Mouse (Mus musculus) ES-Bruce4 (cell line): ENCODE results near the gene Rai14. TPM values are rescaled to one million over a fixed set of nuclear protein-coding genes. Genes with fewer than 3 reads are reported as not detected.

Experiments
- H3K27ac ChIP-seq: 2 replicates; pipeline ENCODE4 v1.5.1; 2012; ENCODE audit warnings: low read length, inconsistent platforms; ENCODE audit not compliant: insufficient read depth
- H3K27me3 ChIP-seq: 2 replicates; pipeline ENCODE4 v1.6.1; 2012; ENCODE audit warnings: mild to moderate bottlenecking, low read length, inconsistent platforms; ENCODE audit not compliant: control insufficient read depth, poor library complexity, insufficient read depth, severe bottlenecking
- H3K36me3 ChIP-seq: 2 replicates; pipeline ENCODE4 v1.6.1; 2012; ENCODE audit warnings: inconsistent platforms, mild to moderate bottlenecking, low read length, moderate library complexity; ENCODE audit not compliant: control insufficient read depth, poor library complexity, insufficient read depth, severe bottlenecking
- H3K4me1 ChIP-seq: one replicate; pipeline ENCODE4 v1.8.1; 2011; ENCODE audit warnings: low read length; ENCODE audit not compliant: control insufficient read depth, insufficient read depth
- H3K4me3 ChIP-seq: 2 replicates; pipeline ENCODE4 v1.5.1; 2011; ENCODE audit warnings: low read depth, mild to moderate bottlenecking, low read length
- H3K9ac ChIP-seq: 2 replicates; pipeline ENCODE4 v1.6.1; 2012; ENCODE audit warnings: low read depth, mild to moderate bottlenecking, inconsistent platforms; ENCODE audit not compliant: poor library complexity, severe bottlenecking
- H3K9me3 ChIP-seq: replicated peaks from 2 replicates; pipeline ENCODE4 v1.6.1; 2012; ENCODE audit warnings: mild to moderate bottlenecking, low read length, inconsistent platforms; ENCODE audit not compliant: control insufficient read depth, poor library complexity, insufficient read depth, severe bottlenecking
- CTCF ChIP-seq: IDR thresholded peaks from one replicate; pipeline ENCODE4 v1.8.1; 2011; ENCODE audit warnings: low read depth, low read length
- EP300 ChIP-seq: IDR thresholded peaks from 2 replicates; pipeline ENCODE4 v1.6.1; 2011; ENCODE audit warnings: low read depth, low read length; ENCODE audit not compliant: insufficient read depth
- POLR2A ChIP-seq: IDR thresholded peaks from one replicate; pipeline ENCODE4 v1.8.1; 2011; ENCODE audit warnings: low read length; ENCODE audit not compliant: insufficient read depth
- polyA plus RNA-seq: library from polyadenylated mRNA; stranded (reverse); fragments of >200 nt; gene quantifications from 2 replicates; pipeline ENCODE4 v1.2.4, GENCODE M21; 2011; ENCODE audit warnings: low read depth; ENCODE audit not compliant: missing spikeins, insufficient read depth, insufficient read length

Rai14 gene
- polyA plus RNA-seq, 1 experiment, result 80.9 TPM

GRCm38 (mm10) chr15:10608508-10609098, 105.8 kb downstream of the Rai14 start:
- no peaks in the 10 kb centered on the region for H3K27me3 ChIP-seq
- no peak for TF ChIP-seq EP300
- no peak for TF ChIP-seq POLR2A
- no peak for TF ChIP-seq CTCF
- H3K27ac ChIP-seq, result no peak overlapping the region
- no peak overlapping the region for H3K9ac ChIP-seq
- H3K36me3 ChIP-seq, result 0 out of 2 replicates have a peak, but pooled peaks cover 4% of the 10 kb centered on the region
- H3K4me1 ChIP-seq, result no peaks in the 10 kb centered on the region
- no peaks in the 10 kb centered on the region for H3K9me3 ChIP-seq
- no peak overlapping the region for H3K4me3 ChIP-seq

GRCm38 (mm10) chr15:10599413-10599812, 115.0 kb downstream of the Rai14 start:
- Histone ChIP-seq H3K9me3 (no peaks in the 10 kb centered on the region), H3K9ac (no peak overlapping the region), H3K27me3 (no peaks in the 10 kb centered on the region), H3K4me1 (peaks cover 4% of the 10 kb centered on the region), H3K36me3 (peaks cover 7% of the 10 kb centered on the region; the same call in 1 of the 2 replicates), H3K4me3 (no peak overlapping the region), H3K27ac (no peak overlapping the region)
- TF ChIP-seq POLR2A, result no peak
- TF ChIP-seq CTCF, result no peak
- TF ChIP-seq EP300, result no peak

DNA sequence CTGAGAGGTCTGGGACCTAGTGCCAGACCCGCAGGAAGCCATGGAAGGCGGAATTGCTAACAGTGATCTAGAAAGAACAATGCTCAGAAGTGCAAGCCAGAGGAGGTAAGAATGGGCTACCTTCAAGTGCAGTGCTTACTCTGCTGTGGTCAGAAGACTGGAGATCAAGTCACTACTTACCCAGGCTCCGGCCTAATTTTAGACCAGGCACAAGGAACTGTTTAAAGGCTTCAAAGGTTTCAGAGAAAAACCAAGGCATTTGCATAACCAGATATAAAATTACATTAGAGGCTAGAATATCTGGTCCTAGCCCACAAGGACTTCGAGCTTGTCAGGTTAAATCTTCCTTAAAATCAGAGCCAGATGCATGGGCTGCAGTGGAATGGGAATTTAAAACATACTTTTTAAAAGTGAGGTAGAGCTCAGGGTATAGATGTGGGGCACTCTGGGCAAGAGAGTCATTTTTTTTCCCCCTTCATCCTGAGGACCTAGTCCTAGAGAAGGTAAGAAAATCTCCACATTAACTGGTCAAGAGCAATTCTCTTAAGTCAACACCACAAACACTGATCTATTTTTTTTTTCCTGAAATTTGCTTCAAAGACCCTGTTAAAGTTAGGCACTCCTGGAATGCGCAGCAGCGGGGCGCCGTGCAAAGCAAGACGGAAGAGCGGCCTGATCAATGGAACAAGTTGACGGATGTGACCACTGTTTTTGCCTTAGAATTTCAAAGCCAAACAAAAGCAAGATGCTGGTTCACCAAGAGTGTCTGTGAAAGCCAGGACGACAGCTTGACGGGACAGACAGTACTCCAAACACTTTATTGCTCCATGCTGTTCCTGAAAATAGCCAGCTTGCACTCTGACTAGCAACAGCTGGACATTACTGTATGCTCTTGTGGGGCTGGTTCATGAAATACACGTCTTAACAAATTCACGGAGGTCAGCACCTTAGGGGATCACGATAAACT, 115.9 kb downstream of the Rai14 start:
- Histone ChIP-seq H3K4me3 (no peak overlapping the region), H3K9ac (no peak overlapping the region), H3K9me3 (no peaks in the 10 kb centered on the region), H3K36me3 (peaks cover 4% of the 10 kb centered on the region; the same call in 1 of the 2 replicates), H3K4me1 (peaks cover 4% of the 10 kb centered on the region), H3K27ac (no peak overlapping the region), H3K27me3 (no peaks in the 10 kb centered on the region)
- TF ChIP-seq POLR2A (no peak), EP300 (no peak), CTCF (no peak)

- TF ChIP-seq POLR2A (no peak), EP300 (no peak), CTCF (no peak)
- peaks cover 10% of the 10 kb centered on the region for H3K36me3 ChIP-seq
- H3K4me1 ChIP-seq, result peaks cover 4% of the 10 kb centered on the region
- no peak overlapping the region for H3K9ac ChIP-seq
- no peaks in the 10 kb centered on the region for H3K9me3 ChIP-seq
- H3K27me3 ChIP-seq, result no peaks in the 10 kb centered on the region
- no peak overlapping the region for H3K4me3 ChIP-seq
- no peak overlapping the region for H3K27ac ChIP-seq
Measured at GRCm38 (mm10) chr15:10596871-10597270, 117.6 kb downstream of the Rai14 start.

DNA sequence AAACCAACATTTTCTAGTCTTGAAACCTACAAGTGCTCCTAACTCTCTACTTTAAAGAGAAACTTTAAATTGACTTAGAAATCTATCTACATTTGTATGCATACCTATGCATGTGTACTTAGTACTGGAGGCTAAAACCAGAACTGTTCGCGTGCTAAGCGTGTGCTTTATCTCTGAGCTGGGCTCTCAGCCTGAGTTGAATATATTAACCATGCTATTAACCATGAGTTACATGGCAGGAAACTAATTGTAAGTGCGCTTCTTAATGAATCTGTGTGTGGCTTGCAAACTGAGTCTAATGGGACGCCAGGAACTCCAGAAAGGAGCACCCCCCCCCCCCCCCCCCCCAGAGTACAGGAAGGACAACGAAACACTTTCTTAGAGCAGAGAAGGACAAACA, 119.0 kb downstream of the Rai14 start:
- no peak overlapping the region for H3K4me3 ChIP-seq
- no peak overlapping the region for H3K27ac ChIP-seq
- no peak overlapping the region for H3K9ac ChIP-seq
- peaks cover 10% of the 10 kb centered on the region for H3K36me3 ChIP-seq
- peaks cover 2% of the 10 kb centered on the region for H3K4me1 ChIP-seq
- no peaks in the 10 kb centered on the region for H3K27me3 ChIP-seq
- TF ChIP-seq CTCF (no peak), EP300 (no peak), POLR2A (no peak)
- no peaks in the 10 kb centered on the region for H3K9me3 ChIP-seq

- no peaks in the 10 kb centered on the region for H3K9me3 ChIP-seq
- no peak overlapping the region for H3K27ac ChIP-seq
- peaks cover 10% of the 10 kb centered on the region for H3K36me3 ChIP-seq
- TF ChIP-seq POLR2A, result no peak
- TF ChIP-seq CTCF, result no peak
- no peak for TF ChIP-seq EP300
- no peaks in the 10 kb centered on the region for H3K27me3 ChIP-seq
- no peak overlapping the region for H3K9ac ChIP-seq
- H3K4me3 ChIP-seq, result no peak overlapping the region
- H3K4me1 ChIP-seq, result peaks cover 2% of the 10 kb centered on the region
Measured at GRCm38 (mm10) chr15:10594910-10595309, 119.5 kb downstream of the Rai14 start.
